Mouse (Mus musculus): ENCODE data around the gene Ppbp. TPM values are rescaled to one million over a fixed set of nuclear protein-coding genes. Genes with fewer than 3 reads are reported as not detected.

Ppbp gene
- total RNA-seq (2021) = 1 to 10 TPM in 1 of 2 experiments, under 1 TPM in 1; 0.31 to 3.3 TPM
- long read RNA-seq, experiment 1, partial matches to known transcripts = 0 of 1 reads
- long read RNA-seq, experiment 1, other reads (novel, unspliced or antisense) = 0 of 1 reads
- long read RNA-seq, experiment 2 = 0 reads

DNA sequence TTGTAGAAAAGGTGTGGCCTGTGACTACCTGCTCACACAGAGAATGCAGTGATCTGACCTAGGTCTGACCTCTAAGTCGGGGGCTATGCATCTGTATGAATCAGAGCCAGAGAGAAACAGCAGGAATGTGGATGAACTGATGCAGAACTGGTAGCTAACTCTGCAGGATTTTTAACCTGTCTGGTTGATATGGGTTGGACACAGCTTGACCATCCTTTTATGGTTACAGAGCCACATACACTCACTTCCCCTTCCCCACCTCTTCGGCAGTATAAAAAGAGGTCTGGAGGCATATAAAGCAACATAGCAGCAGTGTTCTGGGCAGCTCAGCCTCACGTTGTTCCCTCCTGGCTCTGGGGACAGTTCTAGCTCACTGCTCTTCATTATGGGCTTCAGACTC is at the start of gene Ppbp:
Ppbp (plus strand) TSS at position 301 of the 400 bp plus-strand sequence.
- DNase-seq = no peak

DNA sequence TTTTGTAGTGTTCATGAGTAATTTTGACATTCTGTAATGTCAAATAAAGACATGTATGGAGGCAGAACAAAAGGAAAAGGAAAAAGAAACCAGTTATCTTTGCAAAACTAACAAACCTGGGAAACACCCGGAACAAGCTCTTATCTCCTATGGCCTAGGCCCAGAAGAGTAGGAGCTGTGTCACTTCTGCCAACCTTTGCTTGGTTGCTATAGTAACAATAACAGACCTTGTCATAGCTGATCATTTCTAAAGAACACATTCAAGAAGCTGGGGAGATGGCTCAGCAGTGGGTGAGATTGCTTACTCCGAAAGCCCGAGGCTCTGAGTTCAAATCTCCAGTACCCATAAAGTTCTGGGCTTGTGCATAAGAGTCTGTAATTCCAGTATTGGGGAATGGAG is 45.7 kb upstream of the Ppbp start:
- DNase-seq = no peak

DNA sequence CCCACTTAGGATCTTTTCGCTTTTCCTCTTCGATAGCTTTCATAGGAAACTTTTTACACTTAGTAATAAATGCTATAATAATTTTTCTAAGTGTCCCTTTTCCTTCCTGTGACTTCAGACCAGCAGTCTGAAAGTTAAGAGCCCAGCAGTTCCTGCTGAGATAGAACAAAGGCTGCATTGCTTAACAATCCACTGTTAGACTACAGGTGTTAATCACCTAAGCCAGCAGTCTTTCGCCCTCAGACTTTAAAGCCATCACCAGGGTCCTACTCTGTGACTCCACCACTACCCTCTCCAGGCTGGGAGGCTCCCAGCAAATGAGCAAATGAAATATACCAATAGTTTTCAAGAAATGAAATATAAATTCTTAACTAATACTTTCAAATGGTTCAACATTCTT is 40.1 kb upstream of the Ppbp start:
- no peak for DNase-seq

DNA sequence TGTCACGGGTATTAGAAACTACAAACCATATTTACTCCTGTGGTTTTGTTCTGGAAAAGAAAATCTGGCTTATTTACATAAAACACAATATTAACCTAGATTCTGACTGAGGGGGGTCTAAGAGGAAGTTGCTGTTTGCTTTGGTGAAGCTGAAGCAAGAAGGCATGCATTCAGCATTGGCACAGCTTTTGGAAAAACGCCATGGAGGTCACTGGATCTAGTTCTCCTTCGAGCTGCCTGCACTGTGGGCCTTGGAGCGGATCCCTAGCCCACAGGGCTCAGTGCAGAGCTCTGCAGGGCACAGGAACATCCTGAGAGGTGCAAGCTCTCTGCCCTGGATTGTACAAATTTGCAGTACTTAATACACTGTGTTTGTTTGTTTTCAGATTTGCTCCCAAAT is 36.8 kb upstream of the Ppbp start:
- DNase-seq = peak; percentile 16

DNA sequence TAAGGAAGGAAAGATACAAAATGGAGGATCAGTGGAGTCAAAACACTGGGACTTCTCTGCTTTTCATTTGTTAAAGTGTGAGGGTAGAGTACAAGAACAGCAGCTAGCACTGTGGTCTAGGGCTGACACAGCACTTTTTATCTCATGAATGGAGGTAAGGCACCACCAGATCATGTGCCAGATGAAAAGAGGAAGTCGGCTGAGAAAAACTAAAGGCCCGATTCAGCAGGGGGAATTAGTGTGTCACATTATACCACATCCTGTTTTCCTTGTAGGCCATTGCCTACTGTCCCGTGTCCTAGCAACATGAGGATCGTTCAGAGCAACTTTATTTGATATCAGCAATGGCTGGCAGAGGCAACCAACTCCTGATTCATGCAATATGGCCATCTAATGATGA is 26.3 kb upstream of the Ppbp start:
- no peak for DNase-seq

DNA sequence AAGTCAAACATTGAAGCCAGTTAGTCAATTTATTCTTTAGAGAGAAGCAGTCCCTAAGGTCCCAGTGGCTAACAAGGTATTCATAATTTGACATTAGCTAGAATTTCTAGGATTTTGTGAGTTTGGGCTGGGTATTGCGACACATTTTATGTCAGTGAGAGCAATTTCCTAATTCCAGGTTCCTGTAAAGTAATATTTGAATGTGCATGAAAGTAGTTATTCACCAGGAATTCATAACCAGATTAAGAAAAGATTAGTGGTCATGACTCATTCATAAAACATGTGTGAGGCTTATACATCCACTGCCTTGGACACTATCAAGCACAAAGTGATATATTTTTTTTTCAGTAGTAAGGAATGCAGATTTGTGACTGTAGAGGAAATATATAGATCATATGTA is 14.4 kb upstream of the Ppbp start:
- no peak for DNase-seq

DNA sequence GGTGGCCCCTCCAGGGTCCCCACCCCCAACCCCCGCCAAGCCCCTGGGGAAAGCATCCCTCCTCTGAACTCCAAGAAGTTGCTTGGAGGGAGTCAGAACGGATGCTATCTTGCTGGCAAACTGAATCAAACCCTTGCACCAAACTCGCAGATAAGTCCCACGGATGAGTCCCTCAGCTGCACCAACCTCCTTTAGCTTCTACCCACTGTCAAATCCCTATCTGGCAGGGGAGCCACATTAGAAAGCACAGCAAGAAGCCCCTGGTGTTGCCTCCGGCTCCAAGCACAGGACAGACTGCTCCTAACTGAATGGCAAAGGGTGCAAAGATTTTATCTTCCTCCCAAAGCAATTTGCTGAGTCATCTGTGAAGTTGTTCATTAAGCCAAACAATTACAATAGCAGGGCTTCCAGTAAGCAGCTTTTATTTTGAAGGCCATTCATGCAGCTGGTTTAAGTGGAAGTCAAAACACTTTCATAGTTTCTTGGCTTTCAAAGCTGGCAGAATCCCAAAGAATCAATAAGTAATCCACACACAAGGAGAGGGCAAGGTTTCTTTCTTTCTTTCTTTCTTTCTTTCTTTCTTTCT is 10.2 kb upstream of the Ppbp start:
- no peak for DNase-seq

DNA sequence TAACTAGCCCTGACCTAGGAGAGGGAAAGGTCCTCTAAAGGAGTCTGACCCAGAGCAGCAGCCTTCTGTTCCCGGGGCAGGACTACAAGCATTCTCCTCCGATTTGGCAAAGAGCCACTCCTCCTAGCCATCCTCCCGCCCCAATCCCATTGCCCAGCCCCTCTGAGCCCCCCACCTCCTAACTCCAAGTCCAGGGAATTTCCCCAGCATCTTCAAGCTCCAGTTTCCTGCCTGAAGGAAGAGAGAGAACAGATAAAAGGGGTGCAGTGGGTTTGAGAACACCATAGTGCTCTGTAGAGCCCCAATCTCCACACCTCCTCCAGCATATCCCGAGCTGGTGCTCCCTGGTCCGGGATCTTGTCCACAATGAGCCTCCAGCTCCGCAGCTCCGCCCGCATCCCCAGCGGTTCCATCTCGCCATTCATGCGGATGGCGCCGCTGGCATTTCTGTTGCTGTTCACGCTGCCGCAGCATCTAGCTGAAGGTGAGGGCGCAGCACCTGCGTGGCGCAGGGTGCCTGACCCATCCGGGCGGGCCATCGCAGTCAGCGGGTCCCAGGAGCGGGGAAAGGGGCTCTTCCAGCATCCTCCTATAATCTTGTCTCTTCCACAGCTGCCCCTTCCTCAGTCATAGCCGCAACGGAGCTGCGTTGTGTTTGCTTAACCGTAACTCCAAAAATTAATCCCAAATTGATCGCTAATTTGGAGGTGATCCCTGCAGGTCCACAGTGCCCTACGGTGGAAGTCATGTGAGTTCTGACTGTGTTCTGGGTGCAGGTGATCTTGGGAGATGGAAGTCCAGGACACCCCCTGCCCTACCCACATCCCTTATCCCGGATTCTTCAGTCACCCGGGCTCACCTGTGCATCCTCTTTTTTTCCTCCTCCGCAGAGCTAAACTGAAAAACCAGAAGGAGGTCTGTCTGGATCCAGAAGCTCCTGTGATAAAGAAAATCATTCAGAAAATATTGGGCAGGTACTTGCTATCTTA is 8.9 kb upstream of the Ppbp start, which contains the start of gene Cxcl5:
Cxcl5 (plus strand) TSS at position 284 of the 989 bp plus-strand sequence.
- DNase-seq = no peak

DNA sequence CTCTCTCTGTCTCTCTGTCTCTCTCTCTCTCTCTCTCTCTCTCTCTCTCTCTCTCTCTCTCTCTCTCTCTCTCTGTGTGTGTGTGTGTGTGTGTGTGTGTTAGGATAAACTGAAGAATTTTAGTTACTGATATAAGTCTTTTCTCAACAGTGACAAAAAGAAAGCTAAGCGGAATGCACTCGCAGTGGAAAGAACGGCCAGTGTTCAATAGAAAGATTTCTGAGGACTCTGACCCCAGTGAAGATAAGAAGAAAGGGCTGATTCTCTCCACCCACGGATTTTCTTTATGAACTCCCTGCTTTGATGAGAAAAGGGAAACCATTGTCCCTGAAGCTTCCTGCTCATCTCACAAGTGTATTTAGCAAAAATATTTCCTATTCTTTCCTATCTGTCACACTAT is 8.0 kb upstream of the Ppbp start:
- DNase-seq = no peak

DNA sequence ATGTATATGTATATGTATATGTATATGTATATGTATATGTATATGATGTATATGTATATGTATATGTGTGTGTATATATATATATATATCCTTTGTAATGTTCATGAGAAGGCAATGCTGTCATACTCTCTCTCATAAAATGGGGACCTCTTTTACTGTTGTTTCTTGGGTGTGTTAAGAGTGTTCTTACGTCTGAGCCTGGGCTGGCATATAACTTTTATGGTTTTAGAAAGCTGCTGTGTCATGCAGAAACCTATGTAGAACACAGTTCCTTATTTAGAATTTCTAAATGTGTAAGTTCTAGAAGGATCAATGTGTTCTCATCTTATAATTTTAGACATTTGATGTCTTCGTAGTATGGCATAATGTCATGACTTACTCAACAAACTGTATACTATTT is 7.5 kb upstream of the Ppbp start:
- DNase-seq = no peak

DNA sequence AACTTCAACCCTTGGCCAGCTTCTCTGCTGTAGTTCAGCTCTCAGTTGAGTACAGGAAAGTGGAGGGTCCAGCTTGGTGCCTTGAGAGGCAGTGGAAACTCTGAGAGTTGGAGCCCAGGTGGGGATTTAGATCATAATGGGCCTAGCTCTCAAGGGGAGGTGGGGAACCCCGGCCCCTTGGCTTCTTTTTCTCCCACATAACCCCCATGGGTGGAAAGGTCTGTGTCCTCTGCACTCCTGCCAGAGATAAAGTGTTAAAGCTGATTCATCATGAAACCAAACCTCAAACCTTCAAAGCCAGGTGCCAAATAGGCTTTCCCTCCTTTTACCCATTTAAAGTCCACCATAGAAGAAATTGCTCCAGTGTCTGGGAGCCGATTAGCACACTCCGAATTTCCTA is 6.5 kb upstream of the Ppbp start:
- no peak for DNase-seq

DNA sequence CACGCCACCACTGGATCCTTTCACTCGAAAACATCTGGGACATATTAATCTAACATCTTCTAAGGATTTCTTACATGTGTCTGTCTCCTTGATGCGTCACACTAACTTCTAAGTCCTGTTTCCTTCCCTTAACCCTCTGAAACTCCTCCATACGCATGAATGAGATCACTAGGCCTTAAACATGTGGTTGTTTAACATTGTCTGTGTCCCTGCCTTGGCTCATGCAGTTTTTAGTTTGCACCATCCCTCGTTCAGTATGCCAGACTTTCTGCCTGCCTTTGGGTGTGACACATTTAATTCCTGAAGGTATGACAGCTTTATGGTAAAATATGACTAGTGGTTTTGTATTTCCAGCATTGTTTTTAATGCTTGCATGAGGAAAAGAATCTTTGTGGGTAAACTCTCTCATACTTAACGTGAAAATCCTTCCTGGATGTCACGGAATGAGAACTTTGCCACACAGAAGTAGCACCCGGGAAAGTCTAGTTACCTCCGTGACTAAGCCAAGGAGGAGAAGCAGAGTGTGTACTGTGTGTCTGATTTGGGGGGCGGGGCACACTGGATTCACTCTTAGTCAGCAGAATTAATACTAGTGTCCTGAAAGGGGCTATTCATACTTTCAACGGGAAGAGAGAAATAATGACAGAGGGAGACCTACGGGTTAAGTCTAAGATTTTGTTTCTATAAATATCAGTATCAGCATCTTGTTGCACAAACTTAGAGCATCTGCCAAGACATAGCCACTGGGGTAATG is 4.2 kb upstream of the Ppbp start:
- no peak for DNase-seq

DNA sequence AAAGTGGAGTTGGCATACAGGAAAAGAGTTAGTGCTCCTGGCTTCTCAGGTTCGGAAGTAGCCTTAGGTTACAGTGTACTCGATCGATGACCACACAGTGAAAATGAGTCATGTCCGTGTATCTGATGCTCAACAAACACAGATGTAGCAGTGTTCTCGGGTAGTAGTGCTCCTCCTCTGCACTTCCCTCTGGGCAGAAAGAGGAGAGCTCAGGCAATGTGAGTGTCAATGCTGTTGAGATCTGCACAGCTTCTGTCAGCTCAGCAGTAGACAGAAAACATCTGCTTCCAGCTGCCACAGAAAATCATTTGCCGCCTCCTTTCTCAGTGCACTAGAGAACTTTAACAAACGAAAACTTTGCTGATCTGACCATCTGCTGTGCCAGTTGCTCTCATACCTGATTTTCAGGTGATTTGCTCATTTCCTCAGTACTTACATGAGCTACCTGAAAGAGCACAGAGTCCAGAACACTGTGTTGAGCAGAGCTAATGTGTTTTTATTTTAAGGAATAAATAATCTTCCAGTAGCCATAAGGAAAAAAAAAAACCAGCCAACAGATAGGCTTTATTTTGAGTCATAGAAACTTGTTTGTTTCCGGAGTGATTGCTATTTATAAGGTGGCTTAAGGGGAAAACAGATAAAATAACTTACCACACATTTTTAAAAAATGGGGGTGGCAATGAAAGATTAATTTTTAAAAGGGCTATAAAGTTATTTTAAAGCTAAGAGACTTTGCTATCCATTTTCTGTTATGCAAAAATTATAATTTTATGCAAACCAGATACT is 2.3 kb upstream of the Ppbp start:
- no peak for DNase-seq

DNA sequence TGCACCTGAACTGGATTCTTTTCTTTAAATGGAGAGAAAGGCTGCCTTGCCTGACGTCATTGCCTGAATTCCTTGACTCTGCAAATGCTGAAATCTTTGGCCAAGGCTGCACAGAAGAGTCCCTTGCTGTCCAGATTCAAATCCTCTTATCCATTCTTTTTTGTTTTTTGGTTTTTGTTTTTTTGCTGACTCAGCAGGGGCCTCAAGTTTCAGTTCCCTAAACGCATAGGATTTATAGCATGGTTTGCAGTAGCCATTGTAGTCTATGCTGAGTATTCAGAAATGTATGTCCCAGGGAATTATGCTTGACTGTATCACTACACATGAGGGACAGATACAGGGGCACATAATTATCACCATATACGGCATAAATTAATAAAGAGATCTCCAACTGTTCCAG is 3.1 kb downstream of the Ppbp start:
- DNase-seq = no peak

DNA sequence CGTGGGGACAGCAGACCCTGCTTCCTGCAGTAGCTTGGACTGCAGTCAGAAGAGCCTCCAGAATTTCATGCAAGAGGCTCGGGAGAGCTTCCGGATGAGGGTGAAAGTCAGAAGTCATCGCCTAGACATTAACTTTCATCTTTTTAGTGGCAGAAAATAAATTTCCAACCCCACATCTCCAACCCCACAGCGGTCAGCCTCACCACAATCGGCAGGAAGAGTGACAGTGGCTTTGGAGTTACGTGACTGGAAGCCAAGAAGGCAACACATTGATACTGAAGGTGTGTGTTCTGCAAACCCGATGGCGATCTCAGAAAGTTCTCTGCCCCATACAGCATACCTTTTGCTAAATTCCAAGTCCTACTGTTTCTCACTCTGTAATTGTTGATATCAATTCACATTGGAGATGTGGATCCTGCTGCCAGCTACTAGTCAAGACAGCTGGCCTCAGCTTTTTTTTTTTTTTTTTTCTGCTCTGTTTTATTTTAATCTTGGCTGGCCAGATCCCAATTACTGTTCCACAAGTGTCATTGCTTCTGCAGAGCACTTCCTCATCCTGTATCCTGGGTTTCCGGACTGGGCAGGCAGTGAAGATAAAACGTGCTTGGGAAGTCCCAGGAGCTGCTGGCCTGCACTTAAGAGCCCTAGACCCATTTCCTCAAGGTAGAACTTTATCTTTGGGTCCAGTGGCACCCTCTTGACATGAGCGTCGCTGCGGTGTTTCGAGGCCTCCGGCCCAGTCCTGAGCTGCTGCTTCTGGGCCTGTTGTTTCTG is 3.7 kb downstream of the Ppbp start, which contains the start of gene Pf4:
Pf4 (plus strand) TSS at position 556 of the 774 bp plus-strand sequence.
- DNase-seq = no peak

DNA sequence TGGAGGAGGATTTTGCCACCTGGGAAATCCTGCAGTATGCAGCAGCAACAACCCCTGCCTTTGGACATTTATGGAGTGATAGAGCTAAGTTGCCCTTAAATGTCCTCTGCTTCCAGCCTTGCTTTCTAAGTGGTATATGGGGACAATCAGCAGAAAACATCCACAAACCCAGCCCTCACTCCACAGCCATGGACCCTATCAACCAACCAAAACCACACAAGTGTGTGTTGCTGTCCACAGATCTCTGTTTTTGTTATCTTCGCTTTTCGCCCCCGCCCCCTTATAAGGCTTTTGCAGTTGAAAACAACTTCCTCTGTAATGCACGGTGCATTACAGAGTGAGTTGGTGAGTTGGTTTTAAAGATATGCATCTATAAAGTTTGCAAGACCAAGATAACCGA is 7.2 kb downstream of the Ppbp start:
- no peak for DNase-seq

DNA sequence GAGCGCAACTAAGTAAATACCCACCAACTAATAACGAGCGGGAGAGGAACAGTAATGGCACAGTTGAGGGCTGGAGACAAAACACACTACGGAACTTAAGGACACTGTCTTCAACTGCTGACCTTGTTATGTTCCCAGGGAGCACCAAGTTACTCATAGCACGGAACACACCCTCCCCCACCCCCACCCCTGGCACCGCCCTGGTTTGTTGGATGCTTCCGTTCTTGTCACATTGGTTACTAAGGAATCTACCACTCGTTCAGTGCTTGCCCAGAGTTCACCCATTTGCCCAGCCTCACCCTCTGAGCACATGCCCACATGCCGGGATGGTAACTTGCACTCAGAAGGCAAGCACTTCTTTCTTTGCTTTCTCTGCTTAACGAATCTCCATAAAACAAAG is 9.3 kb downstream of the Ppbp start:
- no peak for DNase-seq

DNA sequence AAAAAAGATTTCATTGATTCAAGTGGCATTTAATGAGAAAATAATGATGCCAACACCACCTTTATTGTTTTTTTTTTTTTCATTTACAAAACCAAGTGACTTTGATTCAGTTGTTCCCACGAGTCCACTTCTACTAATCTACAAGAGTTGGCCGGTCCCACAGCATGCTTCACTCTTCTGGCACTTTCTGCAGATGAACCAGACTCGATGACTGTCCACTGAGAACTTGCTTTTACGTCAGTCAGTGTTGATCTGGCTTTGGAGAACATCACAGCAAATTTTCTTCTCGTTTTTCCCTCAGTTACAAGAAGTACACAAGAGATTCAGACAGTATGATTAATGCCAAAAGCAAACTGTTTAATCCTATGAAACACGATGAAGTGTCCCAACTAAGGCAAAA is 10.5 kb downstream of the Ppbp start:
- DNase-seq = no peak

DNA sequence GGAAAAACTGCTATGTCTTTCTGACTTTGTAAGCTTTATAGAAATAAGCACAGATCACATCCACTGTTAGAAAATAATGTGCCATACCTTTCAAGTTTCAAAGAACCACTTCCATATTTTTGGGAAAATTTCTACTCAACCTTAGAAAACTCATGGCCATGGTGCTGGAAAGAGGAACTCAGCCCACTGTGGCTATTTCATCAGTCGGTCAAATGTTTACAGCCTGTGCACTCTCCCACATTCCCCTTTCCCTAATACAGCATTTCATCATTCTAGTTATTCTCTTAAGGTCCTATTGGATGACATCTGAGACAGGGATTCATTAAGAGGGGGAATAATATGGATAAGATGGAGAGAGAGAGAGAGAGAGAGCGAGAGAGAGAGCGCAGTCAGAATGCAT is 15.4 kb downstream of the Ppbp start:
- DNase-seq = no peak

DNA sequence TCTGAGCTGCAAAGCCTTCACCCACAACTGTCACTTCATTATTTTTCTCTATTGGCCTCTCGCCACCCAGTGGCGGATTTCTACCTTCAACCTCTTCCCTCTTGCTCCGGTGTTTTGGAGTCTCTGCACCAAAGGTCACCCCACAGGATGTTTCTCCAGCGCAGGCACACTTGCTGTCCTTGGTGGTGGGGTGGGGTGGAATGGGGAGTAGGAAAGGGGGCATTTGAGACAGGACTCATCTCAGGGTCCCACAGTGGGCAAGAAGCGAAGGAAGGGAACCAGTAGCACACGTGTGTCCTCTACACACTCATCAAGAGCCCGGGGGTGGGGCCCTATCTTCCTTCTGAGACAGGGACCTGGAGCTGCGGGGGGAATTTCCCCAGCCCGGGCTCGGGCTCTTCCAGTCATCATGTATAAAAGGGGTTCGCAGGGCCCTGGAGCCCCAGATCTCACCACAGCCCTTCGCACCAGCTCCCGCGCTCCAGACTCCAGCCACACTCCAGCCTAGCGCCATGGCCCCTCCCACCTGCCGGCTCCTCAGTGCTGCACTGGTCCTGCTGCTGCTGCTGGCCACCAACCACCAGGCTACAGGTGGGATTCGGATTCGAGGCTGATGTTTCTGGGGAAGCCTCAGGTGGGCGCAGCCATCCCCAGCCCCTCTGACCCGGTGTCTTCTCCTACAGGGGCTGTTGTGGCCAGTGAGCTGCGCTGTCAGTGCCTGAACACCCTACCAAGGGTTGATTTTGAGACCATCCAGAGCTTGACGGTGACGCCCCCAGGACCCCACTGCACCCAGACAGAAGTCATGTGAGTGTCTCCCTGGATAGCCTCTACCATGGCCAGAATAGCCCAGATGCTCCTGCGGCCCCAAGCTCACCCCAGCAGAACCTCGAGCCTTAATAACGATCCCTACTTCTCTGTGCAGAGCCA is 17.6 kb downstream of the Ppbp start, which contains the start of gene Cxcl3:
Cxcl3 (plus strand) TSS at position 445 of the 930 bp plus-strand sequence.
- no peak for DNase-seq

Measured in gastrocnemius, postnatal 10 days (tissue).